Mouse (Mus musculus) megakaryocyte, embryonic 14.5 days (primary cell): ENCODE data around the gene 5830473C10Rik.
A peak's percentile ranks its signal among the peaks of the same experiment; 100 is the strongest.

Experiments used
- FLI1 ChIP-seq: IDR thresholded peaks from 2 replicates; pipeline ENCODE4 v1.6.1; 2012; ENCODE audit warnings: low read length, inconsistent platforms, mixed read lengths
- GATA1 ChIP-seq: IDR thresholded peaks from 3 replicates; pipeline ENCODE4 v1.6.1; 2012; ENCODE audit warnings: mixed read lengths, low read length, inconsistent platforms, borderline replicate concordance

DNA sequence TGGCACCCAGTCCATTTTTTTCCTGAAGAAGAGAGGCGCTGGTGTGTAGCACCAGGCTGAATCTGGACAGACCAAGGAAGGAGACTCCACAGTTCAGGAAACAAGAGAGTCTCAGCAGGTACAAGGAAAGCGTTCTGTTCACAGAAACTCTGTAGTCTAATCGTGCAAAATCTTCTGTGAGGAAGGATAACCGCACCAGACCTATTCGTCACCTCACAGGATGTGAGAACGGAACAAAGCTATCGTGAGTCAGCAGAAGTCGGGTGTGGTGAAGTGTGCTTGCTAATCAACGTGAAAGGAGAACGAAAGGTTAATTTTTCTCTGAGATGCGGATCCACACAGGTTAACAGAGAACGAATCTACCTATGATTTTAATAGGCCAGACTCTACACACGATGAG, 34.0 kb downstream of the 5830473C10Rik start:
- TF ChIP-seq GATA1 (peak; percentile 14; the same call in 1 of the 3 replicates), FLI1 (no peak)
